Mouse (Mus musculus) ES-Bruce4 (cell line): ENCODE data around the gene Ppcdc. TPM values are rescaled to one million over a fixed set of nuclear protein-coding genes. Genes with fewer than 3 reads are reported as not detected.

Experiments used
- H3K27ac ChIP-seq: 2 replicates; pipeline ENCODE4 v1.5.1; 2012; ENCODE audit warnings: low read length, inconsistent platforms; ENCODE audit not compliant: insufficient read depth
- H3K27me3 ChIP-seq: 2 replicates; pipeline ENCODE4 v1.6.1; 2012; ENCODE audit warnings: mild to moderate bottlenecking, low read length, inconsistent platforms; ENCODE audit not compliant: control insufficient read depth, poor library complexity, insufficient read depth, severe bottlenecking
- H3K36me3 ChIP-seq: 2 replicates; pipeline ENCODE4 v1.6.1; 2012; ENCODE audit warnings: inconsistent platforms, mild to moderate bottlenecking, low read length, moderate library complexity; ENCODE audit not compliant: control insufficient read depth, poor library complexity, insufficient read depth, severe bottlenecking
- H3K4me1 ChIP-seq: one replicate; pipeline ENCODE4 v1.8.1; 2011; ENCODE audit warnings: low read length; ENCODE audit not compliant: control insufficient read depth, insufficient read depth
- H3K4me3 ChIP-seq: 2 replicates; pipeline ENCODE4 v1.5.1; 2011; ENCODE audit warnings: low read depth, mild to moderate bottlenecking, low read length
- H3K9ac ChIP-seq: 2 replicates; pipeline ENCODE4 v1.6.1; 2012; ENCODE audit warnings: low read depth, mild to moderate bottlenecking, inconsistent platforms; ENCODE audit not compliant: poor library complexity, severe bottlenecking
- H3K9me3 ChIP-seq: replicated peaks from 2 replicates; pipeline ENCODE4 v1.6.1; 2012; ENCODE audit warnings: mild to moderate bottlenecking, low read length, inconsistent platforms; ENCODE audit not compliant: control insufficient read depth, poor library complexity, insufficient read depth, severe bottlenecking
- CTCF ChIP-seq: IDR thresholded peaks from one replicate; pipeline ENCODE4 v1.8.1; 2011; ENCODE audit warnings: low read depth, low read length
- EP300 ChIP-seq: IDR thresholded peaks from 2 replicates; pipeline ENCODE4 v1.6.1; 2011; ENCODE audit warnings: low read depth, low read length; ENCODE audit not compliant: insufficient read depth
- POLR2A ChIP-seq: IDR thresholded peaks from one replicate; pipeline ENCODE4 v1.8.1; 2011; ENCODE audit warnings: low read length; ENCODE audit not compliant: insufficient read depth
- polyA plus RNA-seq: library from polyadenylated mRNA; stranded (reverse); fragments of >200 nt; gene quantifications from 2 replicates; pipeline ENCODE4 v1.2.4, GENCODE M21; 2011; ENCODE audit warnings: low read depth; ENCODE audit not compliant: missing spikeins, insufficient read depth, insufficient read length

Ppcdc gene
- polyA plus RNA-seq, 1 experiment = 35.6 TPM

DNA sequence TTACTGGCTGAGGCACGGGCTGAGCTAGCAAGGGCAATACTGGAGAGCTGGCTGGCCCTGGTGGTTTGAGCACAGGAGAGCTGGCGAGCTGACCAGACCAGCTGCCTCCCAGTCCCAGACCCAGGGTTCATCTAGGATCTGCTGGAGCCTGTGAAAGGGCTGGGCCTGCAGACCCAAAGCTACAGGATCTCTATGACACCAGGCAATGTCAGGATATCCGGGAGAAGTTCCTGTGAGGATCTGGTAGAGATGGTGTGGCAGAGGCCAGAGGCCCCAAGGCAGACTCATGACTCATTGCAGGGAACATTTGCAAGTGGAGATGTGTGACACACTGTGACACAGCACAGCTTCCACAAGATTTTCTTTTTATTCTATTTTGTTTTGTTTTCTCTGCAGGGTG, 14.8 kb downstream of the Ppcdc start:
- Histone ChIP-seq H3K27ac (no peak overlapping the region), H3K9ac (no peak overlapping the region), H3K4me1 (peaks cover 7% of the 10 kb centered on the region), H3K9me3 (no peaks in the 10 kb centered on the region), H3K4me3 (no peak overlapping the region), H3K36me3 (no peaks in the 10 kb centered on the region), H3K27me3 (no peaks in the 10 kb centered on the region)
- TF ChIP-seq EP300 (no peak), CTCF (no peak), POLR2A (no peak)

DNA sequence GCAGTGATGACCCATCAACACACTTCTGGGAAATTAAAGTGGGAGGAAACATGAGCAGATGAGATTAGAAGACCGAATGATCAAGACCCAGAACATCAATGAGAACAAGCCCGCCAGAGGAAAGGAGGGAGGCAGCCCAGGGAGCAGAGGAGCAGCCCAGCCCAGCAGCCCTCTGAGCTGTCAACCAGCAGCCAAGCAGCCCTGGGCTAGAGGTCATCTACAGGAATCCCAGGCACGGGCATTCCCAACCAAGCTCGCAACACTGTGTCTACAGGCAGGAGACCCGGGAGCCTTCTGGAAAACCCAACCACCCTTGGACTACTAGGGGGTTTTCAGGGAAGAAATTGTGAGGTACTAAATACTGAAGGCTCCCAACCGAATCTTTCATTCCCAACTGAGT, 15.9 kb downstream of the Ppcdc start:
- Histone ChIP-seq H3K4me3 (no peak overlapping the region), H3K27me3 (no peaks in the 10 kb centered on the region), H3K9me3 (no peaks in the 10 kb centered on the region), H3K4me1 (peaks cover 2% of the 10 kb centered on the region), H3K9ac (no peak overlapping the region), H3K36me3 (no peaks in the 10 kb centered on the region), H3K27ac (no peak overlapping the region)
- no peak for TF ChIP-seq CTCF
- no peak for TF ChIP-seq POLR2A
- TF ChIP-seq EP300 = no peak

DNA sequence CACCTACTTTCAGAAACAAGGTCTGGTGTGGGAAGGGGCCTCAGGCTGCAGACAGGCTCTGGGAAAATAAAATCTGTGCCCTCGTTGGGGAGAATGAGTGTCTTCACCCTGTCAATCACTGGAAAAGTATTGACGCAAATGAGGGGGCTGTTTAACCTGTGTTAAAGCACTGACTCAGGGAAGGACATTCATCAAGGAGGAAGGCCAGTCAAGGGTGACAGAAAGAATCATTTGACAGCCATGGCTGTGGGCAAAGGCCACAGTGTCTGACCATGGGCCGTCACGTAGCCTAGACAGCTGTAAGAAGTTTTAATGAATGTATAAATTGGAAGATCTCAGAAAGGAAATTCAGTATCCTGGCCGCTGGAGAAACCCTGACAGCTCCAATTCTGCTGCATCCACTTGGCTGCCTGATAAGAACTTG, 18.2 kb downstream of the Ppcdc start:
- H3K27me3 ChIP-seq = no peaks in the 10 kb centered on the region
- H3K4me1 ChIP-seq = no peaks in the 10 kb centered on the region
- no peak overlapping the region for H3K27ac ChIP-seq
- TF ChIP-seq POLR2A (no peak), EP300 (no peak), CTCF (no peak)
- no peak overlapping the region for H3K4me3 ChIP-seq
- H3K36me3 ChIP-seq = no peaks in the 10 kb centered on the region
- no peak overlapping the region for H3K9ac ChIP-seq
- no peaks in the 10 kb centered on the region for H3K9me3 ChIP-seq

DNA sequence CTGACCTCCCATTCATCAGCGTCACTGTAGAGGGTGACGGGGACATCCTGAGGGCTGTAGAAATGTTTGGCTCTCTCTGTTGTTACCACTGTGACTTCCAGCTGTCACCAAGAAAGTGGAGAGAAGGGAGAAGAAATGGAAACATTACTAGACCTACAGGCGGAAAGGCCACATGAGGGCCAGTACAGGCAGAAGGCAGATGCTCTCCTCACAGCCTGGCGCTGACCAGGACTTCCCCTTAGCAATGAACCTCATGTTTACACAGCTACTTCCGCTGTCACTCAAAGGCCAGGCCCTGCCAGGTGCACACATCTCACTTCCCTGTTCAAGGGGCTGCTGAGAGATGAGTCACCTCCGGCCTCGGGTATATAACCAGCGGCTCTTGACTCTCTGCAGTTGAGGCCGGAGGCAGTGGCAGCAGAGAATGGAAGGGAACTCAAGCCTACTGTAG, 18.8 kb downstream of the Ppcdc start:
- H3K27me3 ChIP-seq = no peaks in the 10 kb centered on the region
- no peaks in the 10 kb centered on the region for H3K9me3 ChIP-seq
- no peak overlapping the region for H3K9ac ChIP-seq
- H3K4me3 ChIP-seq = no peak overlapping the region
- no peak overlapping the region for H3K27ac ChIP-seq
- no peaks in the 10 kb centered on the region for H3K36me3 ChIP-seq
- no peaks in the 10 kb centered on the region for H3K4me1 ChIP-seq
- no peak for TF ChIP-seq POLR2A
- no peak for TF ChIP-seq EP300
- TF ChIP-seq CTCF = no peak

DNA sequence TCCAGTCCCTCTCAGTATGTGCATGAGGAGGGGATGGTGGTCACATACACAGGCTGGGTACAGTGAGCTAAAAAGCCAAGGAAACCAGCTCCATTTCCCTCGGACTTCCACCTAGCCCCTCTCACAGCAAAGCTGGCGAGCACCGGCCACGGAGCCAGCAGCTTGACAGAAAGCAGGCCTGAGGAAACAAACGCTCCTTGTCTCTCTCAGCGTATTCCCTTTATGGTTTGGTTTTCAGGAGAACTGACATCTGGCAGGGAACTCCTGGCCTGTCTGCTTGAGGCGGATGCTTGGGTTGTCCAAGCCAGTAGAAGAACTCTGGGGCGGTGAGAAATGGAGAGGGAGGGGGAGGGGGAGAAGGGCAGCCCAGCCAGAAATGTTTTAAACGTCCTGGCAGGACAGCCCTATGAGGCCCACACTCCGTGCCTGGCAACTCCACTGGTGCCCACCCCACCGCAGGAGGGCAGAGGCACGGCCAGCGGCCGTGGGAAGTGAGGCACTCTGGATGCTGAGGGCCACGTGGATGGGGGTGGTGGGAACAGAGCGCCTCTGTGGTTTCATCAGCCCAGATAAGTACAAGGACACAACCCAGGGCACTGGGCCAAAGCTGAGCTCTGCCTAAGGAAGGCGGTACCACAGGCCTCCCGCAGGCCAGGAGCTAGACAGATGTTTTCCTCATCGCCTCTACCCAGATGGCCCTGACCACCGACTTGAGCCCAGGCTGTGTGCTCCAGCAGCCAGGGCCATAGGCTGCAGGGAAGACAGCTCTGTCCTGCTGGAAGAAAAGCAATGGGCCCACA, 19.4 kb downstream of the Ppcdc start:
- TF ChIP-seq EP300 (no peak), POLR2A (no peak), CTCF (no peak)
- no peaks in the 10 kb centered on the region for H3K36me3 ChIP-seq
- no peaks in the 10 kb centered on the region for H3K9me3 ChIP-seq
- no peak overlapping the region for H3K27ac ChIP-seq
- H3K9ac ChIP-seq = no peak overlapping the region
- H3K4me3 ChIP-seq = no peak overlapping the region
- no peaks in the 10 kb centered on the region for H3K27me3 ChIP-seq
- H3K4me1 ChIP-seq = no peaks in the 10 kb centered on the region

DNA sequence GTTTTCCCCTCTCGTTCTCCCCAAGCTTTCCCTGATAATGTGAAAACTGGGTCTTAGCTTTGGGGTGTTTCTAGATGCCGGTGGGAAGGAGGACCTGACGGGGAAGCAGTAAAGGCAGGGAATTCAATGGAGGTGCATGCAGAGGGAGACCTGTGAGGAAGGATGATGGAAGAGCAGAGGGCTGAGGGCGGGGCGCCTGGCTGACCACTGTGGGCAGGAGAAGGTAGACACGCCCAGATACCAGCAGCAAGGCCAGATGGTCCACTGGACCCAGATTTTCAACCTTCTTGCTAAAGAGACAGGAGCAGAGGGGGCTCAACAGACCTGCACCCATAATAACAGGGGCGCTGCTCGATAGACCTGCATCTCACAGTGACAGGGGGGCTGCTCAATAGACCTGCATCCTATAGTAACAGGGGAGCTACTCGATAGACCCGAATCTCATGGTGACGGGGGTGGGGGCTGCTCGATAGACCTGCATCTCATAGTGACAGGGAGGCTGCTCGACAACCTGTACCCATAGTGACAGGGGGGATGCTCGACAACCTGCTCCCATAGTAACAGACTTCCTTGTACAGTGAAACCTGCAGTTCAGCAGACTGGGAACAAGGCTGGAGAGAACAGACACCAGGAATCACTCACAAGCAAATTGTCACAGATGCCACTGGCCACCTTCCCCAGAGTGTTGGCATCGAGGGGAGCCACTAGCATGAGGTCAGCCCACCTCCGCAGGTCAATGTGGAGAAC, 20.2 kb downstream of the Ppcdc start:
- no peaks in the 10 kb centered on the region for H3K4me1 ChIP-seq
- no peaks in the 10 kb centered on the region for H3K36me3 ChIP-seq
- H3K9ac ChIP-seq = no peak overlapping the region
- H3K9me3 ChIP-seq = no peaks in the 10 kb centered on the region
- no peaks in the 10 kb centered on the region for H3K27me3 ChIP-seq
- TF ChIP-seq POLR2A (no peak), EP300 (no peak)
- H3K4me3 ChIP-seq = no peak overlapping the region
- H3K27ac ChIP-seq = no peak overlapping the region
